Mouse (Mus musculus) left cerebral cortex, postnatal 25 days (tissue): ENCODE measurements around the gene Fry. TPM values are rescaled to one million over a fixed set of nuclear protein-coding genes. Genes with fewer than 3 reads are reported as not detected.

Experiments
- DNase-seq, 2 experiments: peaks; one replicate each; pipeline ENCODE4 v3.0.0; 2022; ENCODE audit warnings: low spot score in 2 of 2, mixed read lengths in 1 of 2
- intact Hi-C: fragments of 180-260 bp; cut with DNase I; formaldehyde crosslinking; loops from one replicate; pipeline ENCODE4 v1.15.1; 2025
- total RNA-seq, 2 experiments: library from RNA; stranded (reverse); gene quantifications; 2 replicates each; pipeline ENCODE4 v1.2.3; 2021

The Fry gene
- total RNA-seq, 2 experiments from 2014 or later: 166 to 187 TPM

- intact Hi-C loops: loop anchor here (10.0 kb wide), 1 partner anchor 503 kb away; the partner anchor contains the start of gene N4bp2l2
Measured at GRCm38 (mm10) chr5:150161898-150162297, 43.5 kb downstream of the Fry start.

GRCm38 (mm10) chr5:150164671-150165070 lies 46.2 kb downstream of the Fry start:
- DNase-seq: no peak
- intact Hi-C loops: loop anchor here (10.0 kb wide), 1 partner anchor 500 kb away; the partner anchor contains the start of gene N4bp2l2

More at GRCm38 (mm10) chr5:150161898-150162297, 43.5 kb downstream of the Fry start:
- DNase-seq: no peak

- DNase-seq: no peak
- intact Hi-C loops: loop anchor here (10.0 kb wide), 1 partner anchor 498 kb away; the partner anchor contains the start of gene N4bp2l2
Measured at GRCm38 (mm10) chr5:150166811-150167210, 48.4 kb downstream of the Fry start.

GRCm38 (mm10) chr5:150167287-150167686 lies 48.8 kb downstream of the Fry start:
- intact Hi-C loops: loop anchor here (10.0 kb wide), 1 partner anchor 498 kb away; the partner anchor contains the start of gene N4bp2l2
- DNase-seq: no peak

GRCm38 (mm10) chr5:150168712-150169111 lies 50.3 kb downstream of the Fry start:
- intact Hi-C loops: loop anchor here (1.0 to 10.0 kb wide), 2 partner anchors 259 to 496 kb away; partner anchors contain the start of gene N4bp2l2
- DNase-seq: peak; percentile 81 to 87

GRCm38 (mm10) chr5:150171562-150171961 lies 53.1 kb downstream of the Fry start:
- intact Hi-C loops: loop anchor here (5.0 to 10.0 kb wide), 2 partner anchors 61 to 383 kb away; no protein-coding TSS in a partner anchor
- DNase-seq: no peak

- intact Hi-C loops: loop anchor here (5.0 to 10.0 kb wide), 2 partner anchors 58 to 381 kb away; no protein-coding TSS in a partner anchor
- no peak for DNase-seq
Measured at GRCm38 (mm10) chr5:150173869-150174268, 55.4 kb downstream of the Fry start.

- intact Hi-C loops: loop anchor here (5.0 to 10.0 kb wide), 2 partner anchors 57 to 380 kb away; no protein-coding TSS in a partner anchor
- no peak for DNase-seq
Measured at GRCm38 (mm10) chr5:150174950-150175349, 56.5 kb downstream of the Fry start.

- intact Hi-C loops: loop anchor here (10.0 kb wide), 1 partner anchor 378 kb away; no protein-coding TSS in a partner anchor
- DNase-seq: no peak
Measured at GRCm38 (mm10) chr5:150176251-150177015, 58.0 kb downstream of the Fry start.

- intact Hi-C loops: loop anchor here (10.0 kb wide), 1 partner anchor 377 kb away; no protein-coding TSS in a partner anchor
- no peak for DNase-seq
Measured at GRCm38 (mm10) chr5:150177757-150178156, 59.3 kb downstream of the Fry start.

- DNase-seq: no peak
- intact Hi-C loops: loop anchor here (10.0 kb wide), 1 partner anchor 377 kb away; no protein-coding TSS in a partner anchor
Measured at GRCm38 (mm10) chr5:150178194-150178801, 59.9 kb downstream of the Fry start.

- no peak for DNase-seq
- intact Hi-C loops: no loop called here
Measured at GRCm38 (mm10) chr5:150180985-150181607, 62.7 kb downstream of the Fry start.

GRCm38 (mm10) chr5:150184959-150185358 lies 66.5 kb downstream of the Fry start:
- no peak for DNase-seq
- intact Hi-C loops: no loop called here

- DNase-seq: no peak
- intact Hi-C loops: no loop called here
Measured at GRCm38 (mm10) chr5:150186121-150186520, 67.7 kb downstream of the Fry start.

- intact Hi-C loops: no loop called here
- DNase-seq: no peak
Measured at GRCm38 (mm10) chr5:150186676-150187075, 68.2 kb downstream of the Fry start.

GRCm38 (mm10) chr5:150188031-150188430 lies 69.6 kb downstream of the Fry start:
- intact Hi-C loops: no loop called here

GRCm38 (mm10) chr5:150190454-150191358 lies 72.3 kb downstream of the Fry start:
- intact Hi-C loops: no loop called here
- DNase-seq: peak in 1 of 2 experiments; percentile 43

More at GRCm38 (mm10) chr5:150188031-150188430, 69.6 kb downstream of the Fry start:
- DNase-seq: no peak

GRCm38 (mm10) chr5:150195514-150196210 lies 77.2 kb downstream of the Fry start:
- peak; percentile 75 to 85 for DNase-seq

More at GRCm38 (mm10) chr5:150195514-150196210, 77.2 kb downstream of the Fry start:
- intact Hi-C loops: no loop called here
